Mouse (Mus musculus) intestine, embryonic 16.5 days (tissue): ENCODE results near the gene Ncoa5. TPM values are rescaled to one million over a fixed set of nuclear protein-coding genes. Genes with fewer than 3 reads are reported as not detected.

ENCODE experiments used
- ATAC-seq: fragments of 200-750 bp; cut with Nextera tagmentation; 2 replicates; pipeline ENCODE4 v1.8.0; 2017; ENCODE audit warnings: moderate TSS enrichment, moderate library complexity
- H3K27ac ChIP-seq: fragments of 300-500 bp; sonication (generic); 2 replicates; pipeline ENCODE4 v1.5.1; 2014; ENCODE audit warnings: mild to moderate bottlenecking, low read length
- H3K27me3 ChIP-seq: fragments of 300-500 bp; sonication (generic); replicated peaks from 2 replicates; pipeline ENCODE4 v1.6.1; 2014; ENCODE audit warnings: low read length, control low read depth, mixed read lengths; ENCODE audit not compliant: control insufficient read depth, insufficient read depth
- H3K36me3 ChIP-seq: fragments of 300-500 bp; sonication (generic); 2 replicates; pipeline ENCODE4 v1.6.1; 2014; ENCODE audit warnings: low read length, control low read depth; ENCODE audit not compliant: control insufficient read depth, insufficient read depth
- H3K4me1 ChIP-seq: fragments of 300-500 bp; sonication (generic); 2 replicates; pipeline ENCODE4 v1.6.1; 2014; ENCODE audit warnings: low read length, control low read depth, mixed read lengths; ENCODE audit not compliant: control insufficient read depth, insufficient read depth
- H3K4me2 ChIP-seq: fragments of 300-500 bp; sonication (generic); 2 replicates; pipeline ENCODE4 v1.6.1; 2014; ENCODE audit warnings: low read depth, low read length, control low read depth
- H3K4me3 ChIP-seq: fragments of 300-500 bp; sonication (generic); 2 replicates; pipeline ENCODE4 v1.5.1; 2014; ENCODE audit warnings: mild to moderate bottlenecking, low read length
- H3K9ac ChIP-seq: fragments of 300-500 bp; sonication (generic); 2 replicates; pipeline ENCODE4 v1.6.1; 2014; ENCODE audit warnings: low read depth, low read length
- H3K9me3 ChIP-seq: fragments of 300-500 bp; sonication (generic); 2 replicates; pipeline ENCODE4 v1.6.1; 2016; ENCODE audit warnings: low read length, control low read depth; ENCODE audit not compliant: control insufficient read depth
- WGBS: fragments of 180-500 bp; shearing (Covaris S2); extraction: QIAGEN DNeasy Blood & Tissue Kit; methylation state at CpG from one replicate; pipeline ENCODE4 v1.1.7; 2014; 5-methylcytosine and 5-hydroxymethylcytosine counted together
- polyA plus RNA-seq: library from polyadenylated mRNA; unstranded; fragments of >200 nt; fragmentation: Nextera tagmentation; extraction: Ambion mirVana; gene quantifications from 2 replicates; pipeline ENCODE4 v1.2.1, GENCODE M21; 2015

Ncoa5 gene
- polyA plus RNA-seq, 1 experiment from 2014 or later, result 41.4 TPM

GRCm38 (mm10) chr2:165003108-165003507 is 31.6 kb downstream of the Ncoa5 start:
- Histone ChIP-seq H3K36me3 (peaks cover 44% of the 10 kb centered on the region), H3K9me3 (no peaks in the 10 kb centered on the region), H3K4me1 (peaks cover 7% of the 10 kb centered on the region), H3K9ac (no peak overlapping the region), H3K4me2 (no peak overlapping the region), H3K4me3 (no peak overlapping the region), H3K27me3 (peaks cover 7% of the 10 kb centered on the region), H3K27ac (no peak overlapping the region)
- 82% methylated on average over 3 of the region's 3 CpGs for WGBS
- no peak for ATAC-seq

GRCm38 (mm10) chr2:165001958-165002357 is 32.7 kb downstream of the Ncoa5 start:
- H3K27me3 ChIP-seq, result peaks cover 18% of the 10 kb centered on the region
- WGBS, result 95% methylated on average over 13 of the region's 13 CpGs
- no peak overlapping the region for H3K27ac ChIP-seq
- H3K36me3 ChIP-seq, result peaks cover 38% of the 10 kb centered on the region
- no peak overlapping the region for H3K9ac ChIP-seq
- H3K4me2 ChIP-seq, result no peak overlapping the region
- H3K4me1 ChIP-seq, result peaks cover 18% of the 10 kb centered on the region
- no peak overlapping the region for H3K4me3 ChIP-seq
- no peaks in the 10 kb centered on the region for H3K9me3 ChIP-seq
- no peak for ATAC-seq

GRCm38 (mm10) chr2:164997721-164998428 is 36.8 kb downstream of the Ncoa5 start:
- peak overlapping the region; percentile 47 for H3K9ac ChIP-seq
- H3K27me3 ChIP-seq, result peaks cover 23% of the 10 kb centered on the region
- no peak overlapping the region for H3K27ac ChIP-seq
- ATAC-seq, result peak; percentile 47; the same call in 1 of the 2 replicates
- H3K4me1 ChIP-seq, result peaks cover 18% of the 10 kb centered on the region
- under 1% methylated on average over 50 of the region's 52 CpGs for WGBS
- peak overlapping the region; percentile 38 for H3K4me3 ChIP-seq
- H3K4me2 ChIP-seq, result peak overlapping the region; percentile 62
- H3K36me3 ChIP-seq, result peaks cover 21% of the 10 kb centered on the region
- H3K9me3 ChIP-seq, result no peaks in the 10 kb centered on the region

GRCm38 (mm10) chr2:164996848-164997720 is 37.6 kb downstream of the Ncoa5 start:
- ATAC-seq, result no peak
- Histone ChIP-seq H3K27me3 (peaks cover 23% of the 10 kb centered on the region), H3K27ac (no peak overlapping the region), H3K4me1 (peaks cover 18% of the 10 kb centered on the region), H3K4me2 (peak overlapping the region; percentile 62), H3K36me3 (peaks cover 14% of the 10 kb centered on the region), H3K9ac (peak overlapping the region; percentile 47), H3K9me3 (no peaks in the 10 kb centered on the region), H3K4me3 (peak overlapping the region; percentile 38)
- 10% methylated on average over 49 of the region's 49 CpGs for WGBS

- H3K27me3 ChIP-seq, result peaks cover 23% of the 10 kb centered on the region
- no peaks in the 10 kb centered on the region for H3K9me3 ChIP-seq
- peaks cover 6% of the 10 kb centered on the region; the same call in 1 of the 2 replicates for H3K36me3 ChIP-seq
- no peak for ATAC-seq
- no peak overlapping the region for H3K9ac ChIP-seq
- 79% methylated on average over 11 of the region's 11 CpGs for WGBS
- H3K4me3 ChIP-seq, result no peak overlapping the region
- no peak overlapping the region for H3K4me2 ChIP-seq
- no peak overlapping the region for H3K27ac ChIP-seq
- peaks cover 18% of the 10 kb centered on the region for H3K4me1 ChIP-seq
Measured at GRCm38 (mm10) chr2:164995976-164996375, 38.7 kb downstream of the Ncoa5 start.

- Histone ChIP-seq H3K27ac (no peak overlapping the region), H3K9ac (no peak overlapping the region), H3K4me3 (no peak overlapping the region), H3K36me3 (0 out of 2 replicates have a peak, but pooled peaks cover 2% of the 10 kb centered on the region), H3K27me3 (peaks cover 23% of the 10 kb centered on the region), H3K4me1 (peaks cover 18% of the 10 kb centered on the region), H3K9me3 (no peaks in the 10 kb centered on the region), H3K4me2 (no peak overlapping the region)
- WGBS, result 56% methylated on average over 21 of the region's 21 CpGs
- ATAC-seq, result no peak
Measured at GRCm38 (mm10) chr2:164994659-164995428, 39.8 kb downstream of the Ncoa5 start.

- no peak for ATAC-seq
- Histone ChIP-seq H3K4me1 (peaks cover 18% of the 10 kb centered on the region), H3K27ac (no peak overlapping the region), H3K4me3 (no peak overlapping the region), H3K9ac (no peak overlapping the region), H3K36me3 (0 out of 2 replicates have a peak, but pooled peaks cover 2% of the 10 kb centered on the region), H3K9me3 (no peaks in the 10 kb centered on the region), H3K4me2 (no peak overlapping the region), H3K27me3 (peaks cover 23% of the 10 kb centered on the region)
- 87% methylated on average over 11 of the region's 11 CpGs for WGBS
Measured at GRCm38 (mm10) chr2:164994156-164994555, 40.5 kb downstream of the Ncoa5 start.

GRCm38 (mm10) chr2:164991808-164992207 is 42.9 kb downstream of the Ncoa5 start:
- no peaks in the 10 kb centered on the region for H3K36me3 ChIP-seq
- 25% methylated on average over 10 of the region's 10 CpGs for whole genome bisulfite sequencing
- H3K27me3 ChIP-seq, result peaks cover 4% of the 10 kb centered on the region
- ATAC-seq, result no peak
- no peak overlapping the region for H3K4me2 ChIP-seq
- no peak overlapping the region for H3K4me3 ChIP-seq
- no peak overlapping the region for H3K27ac ChIP-seq
- H3K4me1 ChIP-seq, result no peaks in the 10 kb centered on the region
- H3K9ac ChIP-seq, result no peak overlapping the region
- H3K9me3 ChIP-seq, result no peaks in the 10 kb centered on the region

- Histone ChIP-seq H3K27ac (no peak overlapping the region), H3K4me2 (no peak overlapping the region), H3K27me3 (no peaks in the 10 kb centered on the region; the same call in 1 of the 2 replicates), H3K36me3 (no peaks in the 10 kb centered on the region), H3K9ac (no peak overlapping the region), H3K9me3 (no peaks in the 10 kb centered on the region), H3K4me3 (no peak overlapping the region), H3K4me1 (no peaks in the 10 kb centered on the region)
- WGBS, result 83% methylated on average over 3 of the region's 3 CpGs
- no peak for ATAC-seq
Measured at GRCm38 (mm10) chr2:164991111-164991510, 43.6 kb downstream of the Ncoa5 start.
